Mouse (Mus musculus) embryo, embryonic 10 days (tissue): ENCODE data around the gene Tspan33.

Experiments
- DNase-seq: peaks from one replicate; pipeline ENCODE4 v3.0.0-alpha.2; 2015; ENCODE audit warnings: low spot score

Tspan33 gene

DNA sequence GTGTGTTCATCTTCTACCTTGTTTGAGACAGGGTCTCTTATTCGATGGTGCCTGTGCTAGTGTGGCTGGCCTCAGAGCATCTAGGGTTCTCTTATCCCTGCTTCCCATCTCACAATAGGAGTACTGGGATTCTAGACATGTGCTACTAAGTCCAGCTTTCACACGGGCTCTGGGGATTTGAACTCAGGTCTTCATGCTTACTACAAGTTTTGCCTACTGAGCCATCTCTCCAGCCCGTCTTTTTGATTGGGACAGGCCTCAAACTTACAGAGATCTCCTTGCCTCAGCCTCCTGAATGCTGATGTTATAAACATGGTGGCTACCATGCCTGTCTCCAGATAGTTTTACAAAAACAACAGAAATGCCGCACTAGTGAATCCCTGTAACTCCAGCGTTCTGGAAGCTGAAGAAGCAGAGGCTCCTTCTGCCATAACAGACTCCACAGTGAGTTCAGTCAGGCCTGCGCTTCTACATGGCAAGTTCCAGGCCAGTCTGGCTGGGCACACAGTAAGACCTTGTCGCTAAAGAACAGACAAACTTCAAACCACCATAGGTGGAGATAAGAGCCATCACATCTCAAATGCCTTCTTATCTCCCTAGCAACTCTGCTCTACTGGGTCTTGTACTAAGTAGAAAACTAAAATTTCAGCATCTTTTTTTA is 5.2 kb downstream of the Tspan33 start:
- no peak for DNase-seq

DNA sequence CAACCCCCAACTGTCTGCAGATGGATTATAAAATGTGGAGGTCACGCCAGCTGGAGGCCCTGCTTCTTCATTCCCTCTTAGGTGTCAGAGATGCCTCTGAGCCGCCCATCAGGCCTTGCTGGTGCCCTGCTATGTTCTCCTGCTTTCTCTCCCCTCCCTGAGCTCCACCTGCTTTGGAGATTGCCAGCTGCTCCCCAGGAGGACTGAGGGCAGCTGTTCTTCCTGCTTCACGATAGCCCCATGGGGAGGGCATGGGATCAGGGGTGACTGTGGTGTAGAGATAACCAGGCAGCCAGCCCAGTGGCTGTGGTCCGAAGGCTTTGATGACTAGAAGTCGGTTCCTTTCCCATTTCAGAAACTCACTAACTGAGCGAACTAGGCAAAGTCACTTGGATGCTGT is 7.0 kb downstream of the Tspan33 start:
- no peak for DNase-seq

DNA sequence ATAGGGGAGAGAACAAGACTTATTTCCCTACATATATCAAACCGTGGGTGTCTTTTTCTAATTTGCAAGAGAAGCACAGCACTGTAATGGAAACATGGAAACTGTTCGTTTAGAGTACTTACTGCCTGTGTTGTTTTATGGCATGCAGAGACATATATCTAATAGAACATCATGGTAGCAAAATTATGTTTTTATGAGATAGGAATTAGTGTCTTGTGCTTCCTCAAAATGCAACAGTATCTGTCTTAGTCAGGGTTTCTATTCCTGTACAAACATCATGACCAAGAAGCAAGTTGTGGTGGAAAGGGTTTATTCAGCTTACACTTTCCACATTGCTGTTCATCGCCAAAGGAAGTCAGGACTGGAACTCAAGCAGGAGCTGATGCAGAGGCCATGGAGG is 8.1 kb downstream of the Tspan33 start:
- DNase-seq: no peak

DNA sequence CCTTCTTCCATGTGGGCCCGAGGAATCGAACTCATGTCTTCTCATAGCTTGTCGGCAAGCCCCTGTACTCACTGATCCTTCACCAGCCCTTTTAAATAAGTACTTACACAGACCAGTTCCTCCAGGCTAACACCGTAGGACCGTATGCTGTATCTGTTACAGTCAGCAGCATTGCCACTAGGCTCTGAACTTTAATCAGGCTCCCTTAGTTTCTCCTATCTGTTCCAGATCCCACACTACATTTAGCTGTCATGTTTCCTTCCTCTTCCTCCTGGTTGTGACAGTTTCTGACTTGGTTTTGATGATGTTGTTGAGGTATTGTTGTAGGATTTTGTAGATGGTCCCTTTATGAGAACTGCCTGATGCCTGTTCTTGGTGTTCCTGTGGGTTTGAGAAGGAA is 10.1 kb downstream of the Tspan33 start:
- no peak for DNase-seq

DNA sequence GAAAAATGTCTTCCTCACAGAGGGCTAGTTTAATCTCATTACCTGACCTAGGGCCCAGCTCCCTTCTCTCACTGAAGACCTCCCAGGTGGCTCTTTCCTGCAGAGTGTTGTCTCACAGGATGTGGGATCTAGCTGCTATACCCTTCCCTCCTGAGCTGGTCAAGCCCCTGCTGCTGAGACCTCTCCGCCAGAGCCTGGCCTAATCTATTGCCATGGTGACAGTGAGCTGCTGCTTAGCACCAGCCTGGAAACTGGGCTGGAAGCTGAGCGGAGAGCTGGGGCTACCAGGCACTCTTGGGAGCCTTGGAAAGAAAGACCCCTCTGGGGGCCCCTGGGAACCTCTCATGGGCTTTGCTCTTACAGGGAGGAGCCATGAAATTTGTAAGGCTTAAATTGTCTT is 13.9 kb downstream of the Tspan33 start:
- DNase-seq: peak; percentile 81

DNA sequence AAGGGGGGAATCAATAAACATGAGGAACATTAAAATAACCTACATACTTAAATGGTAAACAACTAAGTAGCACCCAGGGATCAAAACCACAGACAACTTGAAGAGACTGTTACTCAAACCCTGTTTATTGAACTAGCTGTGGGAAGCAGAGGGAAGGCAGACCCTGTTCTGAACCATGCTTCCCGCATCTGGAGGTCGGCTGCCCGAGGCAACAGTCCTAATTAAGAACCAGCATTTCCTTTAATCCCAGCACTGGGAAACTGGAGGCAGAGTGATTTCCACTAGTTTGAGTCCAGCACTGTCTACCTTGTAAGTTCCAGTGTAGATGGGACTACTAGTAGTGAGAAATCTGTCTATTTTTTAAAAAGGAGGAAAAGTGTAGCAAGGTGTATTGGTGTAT is 17.3 kb downstream of the Tspan33 start:
- DNase-seq: no peak

GRCm38 (mm10) chr6:29712011-29712584 is 18.1 kb downstream of the Tspan33 start:
- peak; percentile 86 for DNase-seq

- DNase-seq: no peak
Measured at GRCm38 (mm10) chr6:29716624-29717365, 22.8 kb downstream of the Tspan33 start.

DNA sequence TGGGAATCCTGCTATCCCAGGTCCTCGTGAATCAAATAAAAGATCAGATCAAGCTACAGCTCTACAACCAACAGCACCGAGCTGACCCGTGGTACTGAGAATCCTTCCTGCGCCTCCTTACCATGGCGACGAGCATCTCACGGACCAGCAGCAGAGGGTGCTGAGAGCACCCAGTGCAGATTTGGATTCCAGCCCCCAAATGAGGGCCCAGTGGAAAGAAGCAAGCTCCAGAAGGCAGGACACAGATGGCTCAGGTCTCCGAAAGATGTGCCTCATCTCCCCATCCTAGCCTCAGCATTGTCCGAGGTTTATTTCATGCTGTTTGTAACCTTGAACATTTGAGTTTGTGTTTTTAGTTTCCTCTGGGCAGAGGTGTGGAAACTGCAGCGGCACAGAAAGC is 23.5 kb downstream of the Tspan33 start:
- no peak for DNase-seq

- DNase-seq: peak; percentile 42
Measured at GRCm38 (mm10) chr6:29717952-29718521, 24.0 kb downstream of the Tspan33 start.

GRCm38 (mm10) chr6:29718894-29719329 is 24.9 kb downstream of the Tspan33 start:
- DNase-seq: peak; percentile 82

GRCm38 (mm10) chr6:29721890-29722289 is 27.9 kb downstream of the Tspan33 start:
- DNase-seq: no peak

DNA sequence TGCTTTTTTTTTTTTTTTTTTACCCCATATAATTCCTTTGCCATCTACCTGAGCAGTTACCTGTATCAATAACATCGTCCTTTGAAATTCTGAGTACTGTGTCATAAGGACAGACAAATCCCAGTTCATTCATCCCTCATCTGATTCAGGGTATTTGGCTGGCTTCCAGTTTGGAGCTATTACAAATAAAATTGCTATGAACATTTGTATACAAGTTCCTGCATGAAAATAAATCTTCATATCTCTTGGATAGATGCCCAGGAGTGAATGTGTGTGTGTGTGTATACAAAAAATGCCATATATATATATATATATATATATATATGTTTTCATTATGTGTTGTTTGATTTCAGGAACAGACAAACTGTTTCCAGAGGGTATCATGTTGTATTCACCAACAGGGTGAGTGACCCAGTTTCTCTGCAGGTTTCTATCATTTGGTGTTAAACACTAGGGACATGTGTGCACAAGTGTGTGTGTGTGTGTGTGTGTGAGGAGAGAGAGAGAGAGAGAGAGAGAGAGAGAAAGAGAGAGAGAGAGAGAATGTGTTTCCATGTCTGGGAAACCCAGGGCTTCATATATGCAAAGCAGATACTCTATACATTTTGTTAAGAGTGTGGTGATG is 32.7 kb downstream of the Tspan33 start:
- no peak for DNase-seq

- DNase-seq: no peak
Measured at GRCm38 (mm10) chr6:29728035-29728434, 34.0 kb downstream of the Tspan33 start.

- DNase-seq: no peak
Measured at GRCm38 (mm10) chr6:29729491-29729890, 35.5 kb downstream of the Tspan33 start.

- DNase-seq: peak; percentile 89
Measured at GRCm38 (mm10) chr6:29735336-29735688, 41.3 kb downstream of the Tspan33 start, which contains the start of gene Smo. Gene Smo (plus strand): TSS chr6:29735503.

GRCm38 (mm10) chr6:29735689-29736451 is 41.8 kb downstream of the Tspan33 start:
- peak; percentile 67 for DNase-seq

GRCm38 (mm10) chr6:29736610-29737458 is 42.8 kb downstream of the Tspan33 start:
- no peak for DNase-seq

- no peak for DNase-seq
Measured at GRCm38 (mm10) chr6:29751466-29752152, 57.6 kb downstream of the Tspan33 start.

GRCm38 (mm10) chr6:29753336-29753735 is 59.3 kb downstream of the Tspan33 start:
- DNase-seq: no peak
